Mouse (Mus musculus): ENCODE results near the gene Ppie.
"Not testable (repeated sequence)": the region's sequence is repeated elsewhere in the genome, so short reads cannot be mapped to it uniquely, and the experiment has no call there.

Ppie gene

DNA sequence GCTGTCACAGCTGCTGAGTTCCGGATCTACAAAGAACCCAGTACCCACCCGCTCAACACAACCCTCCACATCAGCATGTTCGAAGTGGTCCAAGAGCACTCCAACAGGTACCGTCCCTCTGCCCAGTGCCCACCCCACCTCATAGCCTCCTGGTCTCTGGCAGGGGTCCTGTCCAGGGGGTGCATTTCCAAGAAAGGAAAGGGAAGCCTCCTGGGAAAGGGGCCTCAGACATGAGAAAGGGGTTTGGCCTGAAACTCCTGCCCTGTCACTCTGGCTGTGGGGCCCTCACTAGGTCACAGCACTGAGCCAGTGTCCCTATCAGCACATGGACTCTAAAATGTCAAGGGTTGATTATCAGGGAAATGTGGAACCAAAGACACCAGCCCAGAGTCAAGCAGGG is 25.1 kb downstream of the Ppie start:
- not testable (repeated sequence) for DNase-seq (ENCODE audit: low read depth, low spot score)

- DNase-seq (ENCODE audit: low read depth, low spot score) = no peak
Observed at GRCm38 (mm10) chr4:123112216-123112764, 27.5 kb downstream of the Ppie start.

- not testable (repeated sequence) for DNase-seq (ENCODE audit: low read depth, low spot score)
Observed at GRCm38 (mm10) chr4:123111275-123111983, 28.3 kb downstream of the Ppie start.

DNA sequence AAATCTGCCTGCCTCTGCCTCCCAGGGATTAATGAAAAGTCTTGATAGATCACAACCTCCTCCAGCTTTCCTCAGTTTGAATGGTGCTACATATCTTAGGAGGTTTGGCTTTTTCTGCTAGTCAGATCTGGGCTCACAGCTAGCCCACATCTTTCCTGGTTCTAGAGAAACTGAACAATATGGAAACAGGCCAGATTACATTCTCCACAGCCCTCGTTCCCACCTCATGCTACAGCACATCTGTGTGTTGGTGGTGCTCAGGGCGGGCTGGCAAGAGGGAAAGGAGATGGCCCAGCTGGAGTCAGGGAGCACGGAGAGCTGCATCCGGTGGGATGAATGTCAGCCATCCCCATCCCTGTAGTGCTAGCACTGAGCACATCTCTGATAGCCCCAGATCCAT is 29.0 kb downstream of the Ppie start:
- no peak for DNase-seq (ENCODE audit: low read depth, low spot score)

GRCm38 (mm10) chr4:123108056-123108455 is 31.7 kb downstream of the Ppie start:
- no peak for DNase-seq (ENCODE audit: low read depth, low spot score)

DNA sequence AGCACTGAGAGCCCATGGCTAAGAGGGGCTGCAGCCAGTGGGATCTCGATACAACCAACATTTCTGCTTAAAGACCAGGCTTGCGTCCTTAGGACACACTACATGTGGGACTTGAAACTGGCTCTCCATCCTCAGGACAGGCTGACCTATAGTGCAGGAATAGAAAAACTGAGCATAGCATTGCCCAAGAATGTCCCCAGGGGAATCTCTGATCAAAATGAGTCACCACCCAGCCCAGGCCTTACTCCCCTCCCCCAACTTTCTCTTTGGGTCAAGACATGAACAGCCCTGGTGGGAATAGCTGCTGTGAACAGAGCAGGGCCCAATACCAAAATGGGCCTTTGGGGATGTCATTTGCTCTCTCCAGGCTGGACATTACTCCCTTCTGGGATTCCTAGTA is 32.9 kb downstream of the Ppie start:
- no peak for DNase-seq (ENCODE audit: low read depth, low spot score)

- not testable (repeated sequence) for DNase-seq (ENCODE audit: low read depth, low spot score)
Observed at GRCm38 (mm10) chr4:123105929-123106328, 33.8 kb downstream of the Ppie start.

DNA sequence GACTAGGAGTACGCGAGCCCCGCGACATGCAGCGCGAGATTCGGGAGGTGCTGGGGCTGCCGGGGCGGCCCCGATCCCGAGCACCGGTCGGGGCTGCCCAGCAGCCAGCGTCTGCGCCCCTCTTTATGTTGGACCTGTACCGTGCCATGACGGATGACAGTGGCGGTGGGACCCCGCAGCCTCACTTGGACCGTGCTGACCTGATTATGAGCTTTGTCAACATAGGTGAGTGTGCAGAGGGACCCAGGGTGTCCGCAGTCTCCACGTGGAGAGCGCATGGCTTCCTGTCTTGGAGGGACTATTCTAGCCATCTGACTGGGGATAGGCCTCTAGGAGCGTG is 34.3 kb downstream of the Ppie start:
- no peak for DNase-seq (ENCODE audit: low read depth, low spot score)

- DNase-seq (ENCODE audit: low read depth, low spot score) = no peak
Observed at GRCm38 (mm10) chr4:123104651-123105450, 34.9 kb downstream of the Ppie start, which contains the start of gene Bmp8b. Gene Bmp8b (plus strand): TSS chr4:123105165.

DNA sequence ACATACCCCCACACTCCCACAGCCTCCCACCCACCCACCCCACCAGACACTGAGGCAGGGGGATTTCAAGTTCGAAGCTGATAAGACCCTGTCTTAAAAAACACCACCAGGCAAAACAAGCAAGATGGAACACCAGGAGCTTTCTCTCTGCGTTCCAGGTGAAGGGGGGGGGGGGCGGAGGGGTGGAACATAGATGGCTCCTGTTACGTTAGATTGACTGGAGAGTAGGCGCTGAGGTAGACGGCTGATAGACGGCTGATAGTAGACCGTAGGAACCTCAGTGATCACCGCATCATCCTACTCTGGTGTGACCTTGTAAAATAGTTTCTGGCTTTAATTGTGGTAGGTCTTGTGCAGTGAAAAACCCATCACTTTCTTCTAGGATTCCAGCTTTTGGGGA is 45.9 kb downstream of the Ppie start:
- no peak for DNase-seq (ENCODE audit: low read depth, low spot score)

GRCm38 (mm10) chr4:123093064-123093776 is 46.5 kb downstream of the Ppie start:
- no peak for DNase-seq (ENCODE audit: low read depth, low spot score)

DNA sequence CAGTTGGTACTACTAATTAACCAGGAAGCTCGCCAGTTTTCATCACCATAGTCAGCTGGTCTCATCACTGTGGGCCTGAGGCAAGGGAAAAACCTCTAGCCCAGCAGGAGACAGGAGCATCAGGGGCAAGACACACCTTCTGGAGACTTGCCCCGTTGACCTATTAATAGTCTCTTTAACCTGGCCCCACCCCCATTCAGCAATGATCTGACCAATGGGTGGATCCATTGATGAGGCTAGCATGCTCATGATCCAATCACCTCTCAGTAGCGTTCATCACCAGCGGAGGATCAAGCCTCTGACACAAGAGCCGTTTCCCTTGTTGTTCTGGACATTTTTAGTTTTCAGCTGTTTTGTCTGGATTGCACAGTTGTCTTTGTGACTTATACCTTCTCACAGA is 47.1 kb downstream of the Ppie start:
- no peak for DNase-seq (ENCODE audit: low read depth, low spot score)

GRCm38 (mm10) chr4:123086381-123086780 is 53.4 kb downstream of the Ppie start:
- DNase-seq (ENCODE audit: low read depth, low spot score) = no peak

GRCm38 (mm10) chr4:123085290-123085689 is 54.5 kb downstream of the Ppie start:
- DNase-seq (ENCODE audit: low read depth, low spot score) = peak; percentile 35

DNA sequence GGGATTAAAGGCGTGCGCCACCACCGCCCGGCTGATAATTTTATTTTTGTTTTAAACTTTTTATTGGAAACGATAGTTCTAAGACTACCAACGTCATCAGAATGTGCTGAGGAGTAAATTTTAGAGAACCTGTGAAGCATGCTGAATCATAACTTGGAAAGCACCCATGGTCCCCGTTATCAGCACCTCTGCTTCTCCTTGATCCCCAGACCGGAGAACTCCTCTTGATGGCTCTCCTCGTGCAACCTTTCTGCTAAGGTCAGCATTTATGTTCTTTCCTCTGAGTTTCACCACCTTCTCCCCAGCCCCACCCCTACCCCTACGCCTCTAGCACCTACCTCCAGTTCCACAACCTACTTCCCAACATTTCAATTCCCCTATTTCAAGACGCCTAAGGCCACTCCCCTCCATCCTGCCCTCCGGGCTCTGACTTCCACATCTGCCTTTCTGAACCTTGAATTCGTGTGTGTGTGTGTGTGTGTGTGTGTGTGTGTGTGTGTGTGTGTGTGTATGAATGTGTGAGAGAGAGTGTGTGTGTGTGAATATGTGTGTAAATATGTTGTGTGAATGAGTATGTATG is 56.3 kb downstream of the Ppie start:
- no peak for DNase-seq (ENCODE audit: low read depth, low spot score)

DNA sequence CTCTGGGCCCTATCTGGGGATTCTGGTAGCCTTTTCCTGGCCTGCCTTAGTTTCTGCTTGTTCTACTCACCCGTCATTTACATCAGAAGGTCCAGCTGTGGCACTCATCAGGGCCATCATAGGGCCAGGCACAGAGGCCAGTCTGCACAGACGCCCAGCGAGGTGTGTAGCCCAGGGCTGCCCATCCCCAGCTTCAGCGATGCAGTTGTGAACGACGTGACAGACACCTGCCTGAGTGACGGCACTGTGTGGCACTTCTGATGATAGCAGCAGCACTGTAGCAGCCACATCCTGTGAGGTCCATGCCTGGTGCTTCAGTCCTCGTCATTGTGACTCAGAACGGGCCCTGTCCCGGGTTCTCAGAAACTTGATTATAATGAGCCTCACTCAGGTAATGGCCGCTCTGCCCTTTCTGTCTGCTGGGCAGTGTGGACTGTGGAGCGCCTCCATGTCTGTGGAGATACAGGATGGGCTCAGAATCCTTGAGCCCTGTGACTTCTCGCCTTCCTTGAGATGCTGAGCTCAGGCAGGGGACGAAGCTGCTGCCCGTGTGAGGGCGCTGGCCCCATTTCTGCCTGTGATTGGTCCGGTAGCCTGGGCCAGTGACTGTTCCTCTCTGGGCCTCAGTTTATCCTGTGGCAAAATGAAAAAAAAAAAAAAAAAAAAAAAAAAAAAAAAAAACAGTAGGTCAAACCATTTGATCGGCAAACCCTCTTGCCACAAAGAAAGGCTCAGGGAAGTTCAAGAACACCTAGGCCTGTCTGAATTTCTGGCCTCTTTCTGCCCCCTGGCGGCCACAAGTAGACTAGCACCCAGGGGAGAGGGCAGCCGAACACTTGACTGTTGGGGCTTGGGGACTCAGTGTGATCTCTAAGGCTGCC is 57.2 kb downstream of the Ppie start:
- DNase-seq (ENCODE audit: low read depth, low spot score) = peak; percentile 73

GRCm38 (mm10) chr4:123080791-123081190 is 59.0 kb downstream of the Ppie start:
- DNase-seq (ENCODE audit: low read depth, low spot score) = no peak

DNA sequence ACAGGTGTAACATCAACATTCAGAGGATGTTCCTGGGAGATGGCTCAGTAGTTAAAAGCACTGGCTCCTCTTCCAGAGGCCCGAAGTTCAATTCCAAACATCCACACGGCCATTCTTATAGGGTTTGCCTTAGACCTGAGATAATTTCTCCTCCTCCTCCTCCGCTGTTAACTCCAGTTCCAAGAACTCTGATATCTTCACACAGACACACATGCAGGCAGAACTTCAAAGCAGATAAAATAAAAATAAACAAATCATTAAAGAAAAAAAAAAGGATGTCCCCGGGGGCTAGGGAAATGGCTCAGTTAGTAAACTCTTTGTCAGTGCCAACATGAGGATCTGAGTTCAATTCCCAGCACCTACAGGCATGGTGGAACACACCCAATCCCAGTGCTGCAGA is 61.5 kb downstream of the Ppie start:
- no peak for DNase-seq (ENCODE audit: low read depth, low spot score)

Measured in CD4-positive helper T cell, adult 2 months (primary cell).